Mouse (Mus musculus): ENCODE data around the gene Gm37240. TPM values are rescaled to one million over a fixed set of nuclear protein-coding genes. Genes with fewer than 3 reads are reported as not detected.

The Gm37240 gene
- polyA plus RNA-seq, 1 experiment from 2014 or later: 15.1 TPM

DNA sequence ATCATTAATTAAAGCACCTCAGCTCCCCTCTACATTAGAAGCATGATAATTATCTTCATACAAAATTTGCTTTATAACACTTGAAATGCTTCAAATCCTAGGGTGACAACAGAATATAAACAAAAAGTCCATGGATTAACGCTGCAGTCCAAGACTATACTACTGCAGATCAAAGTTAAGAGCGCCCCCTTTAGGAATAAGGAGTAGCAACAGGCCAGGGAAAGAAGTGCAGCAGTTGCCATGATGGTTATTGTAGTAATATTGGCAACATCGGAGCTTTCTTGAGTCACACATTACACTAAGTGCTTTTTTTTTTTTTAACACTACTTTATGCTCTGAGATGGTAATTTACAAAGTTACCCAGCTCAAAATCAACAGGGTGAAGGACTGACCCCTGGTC lies 113.9 kb downstream of the Gm37240 start:
- Histone ChIP-seq H3K9me3 (ENCODE audit: control insufficient read depth, low read length) (no peaks in the 10 kb centered on the region), H3K27me3 (ENCODE audit: control insufficient read depth, insufficient read depth, low read length) (no peaks in the 10 kb centered on the region), H3K9ac (ENCODE audit: low read depth, low read length) (no peak overlapping the region), H3K4me1 (ENCODE audit: control insufficient read depth, insufficient read depth, low read length) (no peaks in the 10 kb centered on the region), H3K4me2 (replicated peaks; ENCODE audit: low read depth, low read length) (no peak overlapping the region), H3K4me3 (ENCODE audit: low read length) (no peak overlapping the region), H3K27ac (ENCODE audit: low read depth, low read length) (no peak overlapping the region), H3K36me3 (ENCODE audit: control insufficient read depth, insufficient read depth, low read length) (no peaks in the 10 kb centered on the region)
- WGBS: 51% methylated on average over 3 of the region's 3 CpGs
- ATAC-seq (ENCODE audit: low FRiP score, low TSS enrichment): no peak

DNA sequence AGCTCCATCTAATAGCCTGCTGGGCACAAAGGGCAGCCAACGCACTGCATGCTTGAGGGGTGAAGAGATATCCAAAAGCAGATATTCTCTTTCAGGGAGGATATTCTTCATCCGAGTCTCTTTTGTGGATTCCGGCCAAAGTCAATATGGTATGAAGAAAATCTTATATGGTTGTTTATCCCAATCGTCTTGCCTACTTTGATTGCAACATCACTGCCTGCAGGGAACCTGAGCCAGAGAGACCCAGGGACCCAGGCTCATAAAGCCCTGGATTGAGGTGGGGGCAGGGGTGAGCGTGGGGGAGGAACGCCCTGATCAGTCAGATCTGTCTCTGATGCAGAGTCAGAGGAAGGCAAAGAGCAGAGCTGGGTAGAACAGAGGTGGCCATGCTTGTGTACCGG lies 122.4 kb downstream of the Gm37240 start:
- Histone ChIP-seq H3K4me1 (ENCODE audit: control insufficient read depth, insufficient read depth, low read length) (no peaks in the 10 kb centered on the region), H3K4me3 (ENCODE audit: low read length) (no peak overlapping the region), H3K36me3 (ENCODE audit: control insufficient read depth, insufficient read depth, low read length) (no peaks in the 10 kb centered on the region), H3K27me3 (ENCODE audit: control insufficient read depth, insufficient read depth, low read length) (no peaks in the 10 kb centered on the region), H3K9ac (ENCODE audit: low read depth, low read length) (no peak overlapping the region), H3K27ac (ENCODE audit: low read depth, low read length) (no peak overlapping the region), H3K4me2 (replicated peaks; ENCODE audit: low read depth, low read length) (no peak overlapping the region), H3K9me3 (ENCODE audit: control insufficient read depth, low read length) (no peaks in the 10 kb centered on the region)
- no peak for ATAC-seq (ENCODE audit: low FRiP score, low TSS enrichment)
- WGBS: 41% methylated on average over 7 of the region's 7 CpGs

DNA sequence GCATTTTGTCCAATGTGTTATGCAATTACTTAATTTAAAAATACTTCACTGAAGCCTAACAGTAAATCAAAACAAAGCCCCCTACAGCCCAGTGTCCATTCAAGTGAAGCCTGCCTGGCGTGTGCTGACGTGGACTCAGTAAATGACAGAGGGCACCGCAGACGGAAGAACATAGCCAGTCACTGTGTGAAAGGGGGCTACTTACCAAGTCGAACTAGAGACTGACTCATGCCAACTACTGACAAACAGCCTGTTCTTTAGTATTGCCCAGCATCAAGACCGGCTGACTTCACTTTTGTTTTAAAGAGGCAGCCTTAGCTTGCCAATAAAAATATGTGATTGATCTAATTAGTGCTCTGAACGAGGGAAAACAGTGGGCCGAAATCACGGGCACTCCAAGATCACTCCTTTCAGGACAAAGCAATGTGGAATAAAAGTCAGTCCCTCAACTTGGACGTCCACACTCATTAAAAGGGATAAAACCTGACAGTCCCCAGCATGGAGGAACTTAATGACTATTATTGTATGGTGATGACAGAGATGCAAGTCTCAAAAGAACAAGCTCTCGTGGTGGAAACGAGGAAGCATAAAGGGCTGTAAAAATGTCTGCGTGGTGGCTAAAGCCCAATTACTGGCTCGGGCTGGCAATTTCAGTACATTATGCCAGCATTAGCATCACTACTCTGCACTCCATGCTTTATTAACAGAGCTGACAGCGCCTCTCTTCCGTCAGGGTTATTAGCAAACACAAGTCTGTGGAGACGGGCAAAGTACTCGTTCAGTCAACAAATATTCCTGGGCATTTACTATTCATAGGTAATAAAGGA lies 123.1 kb downstream of the Gm37240 start:
- H3K27ac ChIP-seq (ENCODE audit: low read depth, low read length): no peak overlapping the region
- H3K4me3 ChIP-seq (ENCODE audit: low read length): no peak overlapping the region
- no peaks in the 10 kb centered on the region for H3K4me1 ChIP-seq (ENCODE audit: control insufficient read depth, insufficient read depth, low read length)
- no peak overlapping the region for H3K4me2 ChIP-seq (replicated peaks; ENCODE audit: low read depth, low read length)
- H3K9me3 ChIP-seq (ENCODE audit: control insufficient read depth, low read length): no peaks in the 10 kb centered on the region
- no peaks in the 10 kb centered on the region for H3K27me3 ChIP-seq (ENCODE audit: control insufficient read depth, insufficient read depth, low read length)
- no peak overlapping the region for H3K9ac ChIP-seq (ENCODE audit: low read depth, low read length)
- WGBS: 62% methylated on average over 18 of the region's 18 CpGs
- no peak for ATAC-seq (ENCODE audit: low FRiP score, low TSS enrichment)
- no peaks in the 10 kb centered on the region for H3K36me3 ChIP-seq (ENCODE audit: control insufficient read depth, insufficient read depth, low read length)

DNA sequence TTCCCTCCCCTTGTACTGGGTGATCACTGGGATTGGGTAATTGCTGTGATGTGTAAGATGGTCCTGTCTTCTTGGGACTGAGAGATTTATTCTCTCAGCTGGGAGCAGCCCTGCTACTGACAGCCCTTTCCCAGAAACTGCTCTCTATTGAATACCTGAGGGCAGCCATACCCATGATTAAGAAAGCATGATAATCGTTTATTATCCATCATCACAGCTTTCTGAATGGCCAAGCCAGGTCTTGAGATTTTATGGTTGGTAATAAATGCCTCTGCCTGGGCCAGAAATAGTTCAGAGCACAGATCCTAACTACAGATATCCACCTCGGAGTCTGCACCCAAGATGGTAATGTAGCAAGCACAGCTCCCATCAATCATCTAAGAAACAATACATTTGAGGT lies 129.4 kb downstream of the Gm37240 start:
- H3K9me3 ChIP-seq (ENCODE audit: control insufficient read depth, low read length): no peaks in the 10 kb centered on the region
- no peaks in the 10 kb centered on the region for H3K27me3 ChIP-seq (ENCODE audit: control insufficient read depth, insufficient read depth, low read length)
- H3K27ac ChIP-seq (ENCODE audit: low read depth, low read length): no peak overlapping the region
- H3K4me3 ChIP-seq (ENCODE audit: low read length): no peak overlapping the region
- H3K36me3 ChIP-seq (ENCODE audit: control insufficient read depth, insufficient read depth, low read length): no peaks in the 10 kb centered on the region
- ATAC-seq (ENCODE audit: low FRiP score, low TSS enrichment): no peak
- no peak overlapping the region for H3K9ac ChIP-seq (ENCODE audit: low read depth, low read length)
- no peak overlapping the region for H3K4me2 ChIP-seq (replicated peaks; ENCODE audit: low read depth, low read length)
- 38% methylated on average over 2 of the region's 2 CpGs for WGBS
- H3K4me1 ChIP-seq (ENCODE audit: control insufficient read depth, insufficient read depth, low read length): no peaks in the 10 kb centered on the region

DNA sequence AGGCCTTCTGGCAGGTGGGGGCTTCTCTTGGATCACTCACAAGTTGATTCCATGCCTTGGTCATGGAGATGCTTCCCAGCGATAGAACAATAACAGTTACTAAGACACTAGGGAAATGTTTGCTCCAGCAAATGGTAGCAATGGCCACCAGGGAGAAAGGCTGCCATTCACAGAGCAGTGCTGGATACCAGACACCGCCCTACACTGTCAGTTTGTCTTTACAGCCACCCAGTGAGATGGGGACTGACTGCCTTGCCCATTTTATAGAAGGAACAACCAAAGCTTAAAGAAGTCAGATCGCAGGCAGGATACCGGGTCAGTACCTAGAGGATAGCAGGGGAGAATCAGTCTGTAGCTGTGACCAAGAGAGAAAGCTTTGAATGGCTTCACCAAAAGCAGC lies 129.9 kb downstream of the Gm37240 start:
- WGBS: 84% methylated on average over 4 of the region's 4 CpGs
- H3K27me3 ChIP-seq (ENCODE audit: control insufficient read depth, insufficient read depth, low read length): no peaks in the 10 kb centered on the region

DNA sequence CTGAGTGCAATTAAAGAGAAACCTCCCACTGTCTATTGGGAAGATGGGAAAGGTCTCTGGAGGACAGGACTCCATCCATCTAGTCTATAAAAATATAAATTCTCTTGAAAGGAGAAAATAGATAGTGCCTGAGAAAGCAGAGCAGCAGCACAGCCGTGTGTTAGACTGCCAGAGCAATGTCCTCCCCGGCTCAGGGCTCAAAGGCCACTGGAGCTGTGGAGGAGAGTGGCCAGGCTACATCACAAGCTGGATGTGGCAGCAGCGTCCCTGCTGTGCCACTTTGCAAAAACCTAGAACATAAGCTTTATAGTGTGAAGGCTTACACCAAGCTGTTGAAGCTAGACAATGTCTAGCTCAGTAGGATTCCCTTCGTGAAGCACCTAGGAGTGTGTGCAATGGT lies 138.0 kb downstream of the Gm37240 start:
- Histone ChIP-seq H3K36me3 (ENCODE audit: control insufficient read depth, insufficient read depth, low read length) (no peaks in the 10 kb centered on the region), H3K4me2 (replicated peaks; ENCODE audit: low read depth, low read length) (no peak overlapping the region), H3K27ac (ENCODE audit: low read depth, low read length) (no peak overlapping the region), H3K4me3 (ENCODE audit: low read length) (no peak overlapping the region), H3K4me1 (ENCODE audit: control insufficient read depth, insufficient read depth, low read length) (0 out of 2 replicates have a peak, but pooled peaks cover 3% of the 10 kb centered on the region), H3K9me3 (ENCODE audit: control insufficient read depth, low read length) (no peaks in the 10 kb centered on the region), H3K9ac (ENCODE audit: low read depth, low read length) (no peak overlapping the region), H3K27me3 (ENCODE audit: control insufficient read depth, insufficient read depth, low read length) (no peaks in the 10 kb centered on the region)
- 56% methylated on average over 4 of the region's 4 CpGs for WGBS
- no peak for ATAC-seq (ENCODE audit: low FRiP score, low TSS enrichment)

More for the DNA sequence above, 129.9 kb downstream of the Gm37240 start:
- Histone ChIP-seq H3K9me3 (ENCODE audit: control insufficient read depth, low read length) (no peaks in the 10 kb centered on the region), H3K4me1 (ENCODE audit: control insufficient read depth, insufficient read depth, low read length) (no peaks in the 10 kb centered on the region), H3K36me3 (ENCODE audit: control insufficient read depth, insufficient read depth, low read length) (no peaks in the 10 kb centered on the region), H3K4me2 (replicated peaks; ENCODE audit: low read depth, low read length) (no peak overlapping the region), H3K9ac (ENCODE audit: low read depth, low read length) (no peak overlapping the region), H3K4me3 (ENCODE audit: low read length) (no peak overlapping the region), H3K27ac (ENCODE audit: low read depth, low read length) (no peak overlapping the region)
- no peak for ATAC-seq (ENCODE audit: low FRiP score, low TSS enrichment)

DNA sequence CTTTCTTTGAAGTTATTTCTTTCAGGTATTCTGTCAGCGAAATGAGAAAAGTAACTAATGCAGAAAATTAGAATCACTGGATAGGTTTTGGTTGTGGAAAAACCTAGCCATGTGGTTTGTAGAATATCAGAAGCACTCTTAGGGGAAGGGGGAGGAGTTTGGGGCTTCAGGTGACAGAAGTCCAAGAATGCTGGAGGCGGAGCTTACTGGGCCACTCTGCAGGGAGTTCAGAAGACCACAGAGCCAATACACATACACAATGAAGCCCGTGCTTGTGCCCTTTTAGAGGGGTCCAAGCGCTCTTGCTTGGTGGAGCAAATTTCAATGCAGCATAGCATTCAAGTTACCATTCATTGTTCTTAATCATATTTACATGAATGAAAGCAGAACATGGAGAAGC lies 138.5 kb downstream of the Gm37240 start:
- Histone ChIP-seq H3K4me1 (ENCODE audit: control insufficient read depth, insufficient read depth, low read length) (0 out of 2 replicates have a peak, but pooled peaks cover 3% of the 10 kb centered on the region), H3K36me3 (ENCODE audit: control insufficient read depth, insufficient read depth, low read length) (no peaks in the 10 kb centered on the region), H3K27ac (ENCODE audit: low read depth, low read length) (no peak overlapping the region), H3K9me3 (ENCODE audit: control insufficient read depth, low read length) (no peaks in the 10 kb centered on the region), H3K4me3 (ENCODE audit: low read length) (no peak overlapping the region), H3K4me2 (replicated peaks; ENCODE audit: low read depth, low read length) (no peak overlapping the region), H3K9ac (ENCODE audit: low read depth, low read length) (no peak overlapping the region), H3K27me3 (ENCODE audit: control insufficient read depth, insufficient read depth, low read length) (no peaks in the 10 kb centered on the region)
- ATAC-seq (ENCODE audit: low FRiP score, low TSS enrichment): no peak
- 29% methylated on average over 4 of the region's 4 CpGs for WGBS

DNA sequence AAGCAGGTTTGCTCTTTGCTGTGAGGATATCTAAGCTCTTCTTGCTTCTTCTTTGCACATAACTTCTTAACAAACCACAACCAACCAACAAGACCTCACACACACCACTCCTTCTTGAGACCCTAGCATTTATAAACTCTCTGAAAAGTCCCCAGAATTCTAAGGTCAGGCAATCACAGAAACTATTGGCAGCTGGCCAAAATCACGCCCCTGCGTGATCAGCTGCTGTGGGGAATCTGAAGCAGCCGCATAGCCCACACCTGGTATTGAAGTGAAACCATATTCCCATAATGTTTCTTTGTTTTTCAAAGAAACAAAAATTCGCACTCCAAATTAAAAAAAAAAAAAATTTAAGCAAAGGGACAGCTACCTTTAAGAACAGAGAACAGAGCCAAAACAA lies 141.2 kb downstream of the Gm37240 start:
- 58% methylated on average over 4 of the region's 4 CpGs for WGBS
- Histone ChIP-seq H3K36me3 (ENCODE audit: control insufficient read depth, insufficient read depth, low read length) (no peaks in the 10 kb centered on the region), H3K4me1 (ENCODE audit: control insufficient read depth, insufficient read depth, low read length) (0 out of 2 replicates have a peak, but pooled peaks cover 3% of the 10 kb centered on the region), H3K4me3 (ENCODE audit: low read length) (no peak overlapping the region), H3K9me3 (ENCODE audit: control insufficient read depth, low read length) (no peaks in the 10 kb centered on the region), H3K27ac (ENCODE audit: low read depth, low read length) (no peak overlapping the region), H3K9ac (ENCODE audit: low read depth, low read length) (no peak overlapping the region), H3K27me3 (ENCODE audit: control insufficient read depth, insufficient read depth, low read length) (no peaks in the 10 kb centered on the region), H3K4me2 (replicated peaks; ENCODE audit: low read depth, low read length) (no peak overlapping the region)
- ATAC-seq (ENCODE audit: low FRiP score, low TSS enrichment): no peak

DNA sequence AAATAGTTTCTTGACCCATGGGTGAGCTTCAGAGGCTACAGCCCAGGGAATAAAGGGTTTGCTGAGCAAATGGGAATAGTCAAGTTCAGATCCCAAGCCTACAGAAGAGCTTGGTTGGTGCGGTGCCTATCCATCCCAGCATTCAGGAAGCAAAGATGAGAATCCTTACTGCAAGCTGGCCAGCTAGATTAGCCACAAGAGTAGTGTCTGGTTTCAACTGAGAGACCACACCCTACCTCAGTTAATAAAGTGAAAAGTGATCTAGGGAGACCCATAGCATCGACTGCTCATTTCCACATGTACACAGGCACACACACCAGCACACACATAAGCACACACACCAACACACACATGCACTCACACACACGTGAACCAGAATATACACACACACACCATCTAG lies 145.6 kb downstream of the Gm37240 start:
- WGBS: 81% methylated on average over 3 of the region's 3 CpGs
- H3K9ac ChIP-seq (ENCODE audit: low read depth, low read length): no peak overlapping the region
- no peak for ATAC-seq (ENCODE audit: low FRiP score, low TSS enrichment)
- H3K36me3 ChIP-seq (ENCODE audit: control insufficient read depth, insufficient read depth, low read length): no peaks in the 10 kb centered on the region
- H3K4me1 ChIP-seq (ENCODE audit: control insufficient read depth, insufficient read depth, low read length): no peaks in the 10 kb centered on the region
- H3K9me3 ChIP-seq (ENCODE audit: control insufficient read depth, low read length): no peaks in the 10 kb centered on the region
- no peaks in the 10 kb centered on the region for H3K27me3 ChIP-seq (ENCODE audit: control insufficient read depth, insufficient read depth, low read length)
- no peak overlapping the region for H3K4me3 ChIP-seq (ENCODE audit: low read length)
- H3K4me2 ChIP-seq (replicated peaks; ENCODE audit: low read depth, low read length): no peak overlapping the region
- H3K27ac ChIP-seq (ENCODE audit: low read depth, low read length): no peak overlapping the region
